Mouse (Mus musculus) left cerebral cortex, postnatal 4 days (tissue): Measurements from ENCODE around the gene Ccdc28b. TPM values are rescaled to one million over a fixed set of nuclear protein-coding genes. Genes with fewer than 3 reads are reported as not detected.

ENCODE experiments used
- DNase-seq: peaks from one replicate; pipeline ENCODE4 v3.0.0-alpha.2; 2022
- intact Hi-C: fragments of 180-260 bp; cut with DNase I; formaldehyde crosslinking; loops from one replicate; pipeline ENCODE4 v1.15.1; 2025
- total RNA-seq, 2 experiments: library from RNA; stranded (reverse); gene quantifications; 2 replicates each; pipeline ENCODE4 v1.2.3; 2021

Ccdc28b gene
- total RNA-seq, 2 experiments from 2014 or later = 125 to 131 TPM

DNA sequence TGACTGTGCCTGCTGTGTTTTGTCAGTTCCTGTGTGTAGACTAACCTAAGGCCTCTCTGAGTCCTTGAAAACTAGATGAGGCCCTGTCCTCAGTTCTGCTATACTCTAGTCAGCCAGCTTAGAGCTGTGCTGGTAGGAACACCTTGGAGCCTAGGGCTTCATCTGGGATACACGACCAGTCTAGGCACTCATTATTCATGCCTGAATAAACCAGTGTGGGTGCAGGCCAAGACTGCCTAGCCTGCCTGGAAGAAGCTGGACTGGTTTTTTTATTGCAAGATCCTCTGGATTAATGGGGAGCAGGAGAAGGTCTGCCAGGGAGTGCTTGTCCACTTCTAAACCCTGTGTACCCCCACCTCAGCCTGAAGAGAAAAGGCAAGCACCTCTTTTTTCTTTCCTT, 36.8 kb downstream of the Ccdc28b start:
- DNase-seq = no peak

DNA sequence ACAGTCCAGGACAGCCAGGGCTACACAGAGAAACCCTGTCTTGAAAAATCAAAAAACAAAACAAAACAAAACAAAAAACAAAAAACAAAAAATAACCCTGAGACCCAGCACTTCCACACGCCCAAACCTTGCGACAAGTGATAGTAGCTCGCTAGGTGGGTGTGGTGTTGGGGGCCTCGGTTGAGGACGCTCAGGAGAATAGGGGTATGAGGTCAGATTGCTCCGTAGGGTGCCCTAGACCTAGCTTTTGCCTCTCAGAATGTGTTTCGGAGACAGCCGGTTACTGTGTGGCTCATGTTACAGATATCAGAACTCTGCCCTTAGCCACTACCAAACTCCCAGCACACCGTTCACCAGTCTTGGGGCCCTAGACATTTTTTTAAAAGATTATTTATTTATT, 38.0 kb downstream of the Ccdc28b start:
- intact Hi-C loops = no loop called here
- no peak for DNase-seq

More for the DNA sequence above, 36.8 kb downstream of the Ccdc28b start:
- intact Hi-C loops = no loop called here

DNA sequence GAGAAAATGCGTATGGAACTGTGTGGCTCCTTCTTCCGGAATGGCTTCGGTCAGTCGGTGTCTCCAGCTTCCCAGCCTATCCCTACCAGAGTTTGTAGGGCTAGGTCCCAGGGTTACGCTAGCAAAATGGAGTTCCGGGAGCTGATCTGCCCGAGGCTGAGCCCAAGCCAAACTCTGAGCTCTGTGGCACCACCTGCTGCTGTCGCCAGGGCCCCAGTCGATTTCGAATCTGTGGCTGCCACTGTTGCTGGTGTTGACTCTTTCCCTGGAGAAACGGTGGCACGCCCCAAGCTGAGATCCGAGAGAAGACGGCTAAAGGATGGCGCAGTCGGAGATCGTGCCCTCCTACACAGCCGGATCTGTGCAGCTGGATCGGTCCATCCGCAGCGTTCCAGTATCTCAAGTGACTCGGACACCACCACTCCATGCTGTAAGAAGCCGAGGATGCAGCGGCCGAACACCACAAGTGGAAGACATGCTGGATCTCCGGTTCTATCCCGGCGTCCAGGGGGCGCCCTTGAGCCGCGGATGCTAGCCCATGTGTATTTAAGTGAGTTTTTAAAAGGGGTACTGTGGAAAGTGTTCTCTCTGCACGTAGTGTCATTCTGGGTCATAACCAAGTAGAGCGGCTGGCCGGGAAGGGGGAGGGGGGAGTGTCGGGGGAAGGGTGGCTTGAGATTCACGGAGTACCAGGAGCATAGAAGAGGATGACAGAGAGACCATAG, 38.7 kb downstream of the Ccdc28b start:
- intact Hi-C loops = no loop called here
- DNase-seq = peak; percentile 84

DNA sequence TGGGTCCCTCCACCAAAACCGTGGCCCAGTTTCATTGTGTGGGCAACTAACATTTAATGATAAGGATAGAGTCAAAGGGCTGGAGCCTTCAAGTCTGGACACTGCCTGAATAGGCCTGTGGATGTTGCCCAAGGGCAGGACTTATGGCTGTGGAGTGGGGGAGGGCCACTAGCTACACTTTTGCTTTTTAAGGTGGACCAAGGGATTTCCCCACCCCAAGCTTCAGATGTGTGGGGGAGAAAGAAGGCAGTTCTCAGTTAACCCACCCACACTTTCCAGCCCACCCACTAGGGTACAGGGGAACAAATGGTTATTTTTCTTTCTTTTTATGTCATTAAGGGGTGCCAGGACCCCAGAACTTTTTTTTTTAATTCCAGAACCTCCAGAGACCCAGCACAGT, 39.4 kb downstream of the Ccdc28b start:
- intact Hi-C loops = no loop called here
- DNase-seq = no peak

DNA sequence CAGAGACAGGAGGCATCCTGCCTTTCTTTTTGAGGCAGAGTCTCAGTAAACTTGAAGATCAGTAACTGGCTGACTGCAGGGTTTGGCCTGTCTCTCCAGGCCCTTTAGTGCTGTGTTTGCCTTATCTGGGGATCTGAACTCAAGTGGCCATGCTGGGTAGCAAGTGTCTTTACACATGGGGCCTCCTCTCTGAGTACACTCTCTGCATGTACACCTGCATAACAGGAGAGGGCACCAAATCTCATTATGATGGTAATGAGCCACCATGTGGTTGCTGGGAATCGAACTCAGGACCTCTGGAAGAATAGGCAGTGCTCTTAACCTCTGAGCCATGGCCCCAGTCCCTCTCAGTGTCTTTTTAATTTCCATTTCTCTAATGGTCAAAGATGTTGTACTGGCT, 41.5 kb downstream of the Ccdc28b start:
- DNase-seq = no peak
- intact Hi-C loops = no loop called here

DNA sequence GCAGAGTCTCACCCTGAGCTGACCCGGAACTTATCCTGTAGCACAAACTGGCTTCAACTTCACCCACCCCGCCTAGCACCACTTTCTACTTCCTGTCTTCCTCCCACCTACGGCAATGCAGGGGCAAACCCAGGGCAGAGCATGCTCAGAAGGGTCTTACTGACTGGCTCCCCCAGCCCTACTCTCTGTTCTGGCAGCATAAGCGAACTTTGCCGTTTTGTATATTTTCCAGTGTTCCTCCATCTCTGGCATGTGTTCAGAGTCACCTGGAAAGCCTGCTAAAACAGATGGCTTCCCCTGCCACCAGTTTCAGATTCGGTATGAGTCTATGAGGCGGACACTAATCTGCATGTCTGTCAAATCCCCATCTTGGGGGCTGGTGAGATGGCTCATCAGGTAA, 43.4 kb downstream of the Ccdc28b start:
- DNase-seq = peak; percentile 8
- intact Hi-C loops = no loop called here

DNA sequence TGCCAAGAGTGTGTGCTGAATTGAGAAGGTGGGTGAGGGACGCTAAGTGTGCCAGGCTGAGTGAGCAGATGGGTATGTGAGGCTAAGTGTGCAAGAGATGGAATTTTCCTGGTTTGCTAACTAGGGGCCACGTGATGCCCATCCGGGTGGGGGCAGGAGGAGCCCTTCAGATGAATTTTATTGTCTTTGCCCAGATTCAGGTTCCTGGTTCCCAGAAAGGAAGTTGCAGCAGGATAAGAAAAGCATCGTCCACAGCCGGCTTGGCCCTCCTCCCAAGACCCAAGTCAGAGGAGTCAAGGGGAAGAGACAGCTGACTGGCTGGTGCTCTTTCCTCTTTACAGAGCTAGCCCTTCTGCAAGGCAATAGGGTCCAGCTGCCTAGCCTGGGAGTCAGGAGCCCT, 45.3 kb downstream of the Ccdc28b start, which contains the start of gene Fam167b:
Fam167b (minus strand) TSS at position 84 of the 400 bp plus-strand sequence.
- DNase-seq = no peak
- intact Hi-C loops = no loop called here

DNA sequence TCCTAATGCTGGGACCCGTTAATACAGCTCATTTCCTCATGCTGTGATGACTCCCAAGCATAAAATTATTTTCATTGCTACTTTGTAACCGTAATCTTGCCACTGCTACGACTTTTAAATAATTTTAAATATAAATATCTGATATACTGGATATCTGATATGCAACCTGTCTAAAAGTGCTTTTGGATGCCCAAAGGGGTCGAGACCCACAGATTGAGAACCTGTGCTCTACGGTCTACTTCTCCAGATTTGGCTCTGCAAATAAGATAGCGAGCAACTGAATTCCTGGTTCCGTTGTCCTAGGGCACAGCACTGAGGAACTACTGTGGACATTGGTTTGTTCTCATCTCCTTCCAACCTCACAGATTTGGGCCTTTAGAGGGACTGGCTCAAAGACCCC, 46.1 kb downstream of the Ccdc28b start:
- intact Hi-C loops = no loop called here
- DNase-seq = no peak

DNA sequence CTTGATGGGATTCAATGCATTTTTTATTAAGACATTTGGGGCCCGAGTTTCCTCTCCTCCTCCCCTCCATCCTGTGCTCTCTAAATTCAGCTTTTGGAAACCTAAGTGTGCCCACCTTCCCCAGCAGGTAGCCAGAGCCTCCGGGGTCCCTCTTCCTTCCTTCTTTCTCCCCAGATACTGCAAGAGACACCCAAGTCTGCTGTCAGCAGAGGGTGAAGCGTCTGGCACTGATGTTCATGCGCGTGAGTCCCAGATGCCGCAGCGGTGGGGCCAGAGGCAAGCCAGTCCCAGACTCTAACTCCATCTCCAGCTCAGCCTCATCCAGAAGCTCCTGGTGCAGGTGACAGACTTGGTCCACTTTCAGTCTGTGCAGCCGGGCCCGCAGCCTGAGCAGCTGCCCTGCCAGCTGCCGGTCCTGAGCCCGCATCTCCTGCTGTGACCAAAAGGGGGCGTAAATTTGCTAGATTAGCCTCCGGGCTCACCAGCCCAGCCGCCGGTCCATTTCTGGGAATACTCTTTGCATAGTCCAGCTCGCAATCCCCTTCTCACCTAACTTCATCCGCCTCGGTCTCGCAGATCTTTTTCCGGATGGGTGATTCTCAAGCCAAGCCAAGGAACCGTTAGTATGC, 46.8 kb downstream of the Ccdc28b start:
- DNase-seq = peak; percentile 81
- intact Hi-C loops = no loop called here

DNA sequence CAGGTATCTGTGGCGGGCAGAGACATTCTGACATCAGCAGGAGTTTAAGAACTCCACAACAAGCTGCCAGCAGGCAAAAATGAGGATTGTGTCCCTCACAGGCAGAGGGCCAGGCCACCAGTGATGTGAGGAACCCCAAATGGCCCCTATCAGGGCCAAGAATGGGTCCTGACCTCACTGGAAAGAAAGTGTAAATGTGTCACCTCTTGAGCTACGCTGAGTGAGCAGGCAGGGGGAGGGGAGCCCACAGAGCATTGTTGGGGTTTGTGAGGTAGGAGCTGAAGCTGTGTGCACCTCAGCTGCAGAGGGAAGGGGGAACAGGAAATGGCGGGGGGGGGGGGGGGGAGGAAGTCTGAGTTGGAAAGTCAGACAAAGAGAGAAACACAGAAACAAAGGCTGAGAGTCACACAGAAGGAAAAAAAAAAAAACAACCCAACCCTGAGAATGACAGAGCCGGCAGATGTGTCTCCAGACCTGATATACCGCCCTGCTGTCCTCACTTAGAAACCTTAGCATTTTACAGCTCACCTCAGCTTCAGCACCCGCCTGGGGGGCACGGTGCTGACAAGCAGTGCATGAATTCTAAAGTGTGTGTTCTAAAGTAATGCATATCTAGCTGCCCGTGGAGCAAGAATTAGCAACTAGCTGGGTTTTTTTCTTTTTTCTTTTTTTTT, 48.4 kb downstream of the Ccdc28b start:
- DNase-seq = no peak
- intact Hi-C loops = no loop called here

DNA sequence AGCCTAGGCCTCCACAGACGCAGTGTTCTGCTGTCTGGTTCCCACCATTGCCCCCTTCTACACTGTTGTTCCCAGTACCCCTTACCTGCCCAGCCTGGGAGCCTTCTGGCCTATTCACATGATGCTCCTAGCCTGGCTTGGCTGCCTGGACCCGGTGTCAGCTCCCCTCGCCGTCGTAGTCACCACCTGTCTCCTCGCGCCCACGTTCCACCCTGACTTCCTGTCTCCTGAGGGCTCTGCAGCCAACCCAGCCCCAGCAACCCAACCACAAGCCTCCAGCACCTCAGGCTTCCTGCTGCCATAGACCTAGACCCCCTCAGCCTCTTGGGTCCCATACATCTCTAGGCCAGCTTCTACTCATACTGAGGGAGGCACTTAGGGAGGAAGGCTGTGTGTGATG, 50.3 kb downstream of the Ccdc28b start, which contains the start of gene Lck:
Lck (minus strand) TSS at position 212 of the 400 bp plus-strand sequence.
- intact Hi-C loops = no loop called here

DNA sequence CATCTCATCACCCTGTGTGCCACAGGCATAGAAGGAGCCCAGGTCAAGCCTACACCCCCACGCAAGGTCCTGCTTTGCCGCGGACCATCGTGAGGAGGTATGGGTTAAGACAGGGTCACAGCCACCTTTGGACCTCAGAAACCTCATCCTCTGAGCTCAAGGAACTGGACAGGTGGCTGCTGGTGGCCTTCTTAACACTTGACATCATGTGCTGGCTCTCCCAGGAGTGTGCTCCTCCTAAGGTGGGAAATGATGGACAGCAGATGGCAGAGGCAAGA, 50.7 kb downstream of the Ccdc28b start:
- no peak for DNase-seq
- intact Hi-C loops = no loop called here

More for the DNA sequence above, 50.3 kb downstream of the Ccdc28b start, which contains the start of gene Lck:
- DNase-seq = no peak

DNA sequence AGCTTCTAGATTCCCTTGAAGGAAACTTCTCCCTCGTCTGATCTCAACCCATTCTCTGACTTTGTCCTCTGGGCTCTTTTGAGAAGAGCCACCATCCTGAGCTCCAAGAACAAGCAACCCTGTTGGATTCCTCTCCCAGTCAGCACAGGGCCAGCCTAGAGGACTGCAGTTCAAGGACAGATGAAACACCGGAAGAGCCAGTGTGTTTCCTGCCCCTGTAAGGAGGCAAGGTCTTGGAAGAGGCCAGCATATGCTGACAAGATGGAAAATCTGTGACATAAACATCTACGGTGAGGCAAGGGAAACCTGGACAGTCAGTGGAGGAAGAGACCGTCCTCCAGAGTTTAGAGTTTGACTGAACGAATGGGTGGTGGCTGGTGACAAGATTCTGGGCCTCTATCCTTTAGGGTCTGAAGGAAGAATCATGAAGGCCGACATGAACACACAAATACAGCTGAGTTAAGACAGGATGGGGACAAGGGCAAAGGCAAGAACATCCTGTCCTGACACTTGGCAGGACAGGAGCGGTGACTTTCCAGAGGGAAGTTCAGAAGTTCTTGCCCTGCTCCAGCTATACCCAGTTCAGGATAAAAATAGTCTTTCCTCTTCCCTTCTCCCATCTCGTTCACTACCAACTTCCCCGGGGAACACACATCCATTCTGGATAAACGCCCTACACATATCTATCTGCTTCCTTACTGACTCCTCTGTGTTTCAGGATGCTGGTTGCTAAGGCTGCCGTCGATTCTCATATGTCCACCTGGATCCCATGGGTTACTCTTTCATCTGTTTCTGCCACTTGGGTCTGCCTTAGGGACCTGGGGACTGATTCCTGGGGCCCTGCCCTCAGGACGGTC, 51.3 kb downstream of the Ccdc28b start:
- intact Hi-C loops = no loop called here
- DNase-seq = no peak

DNA sequence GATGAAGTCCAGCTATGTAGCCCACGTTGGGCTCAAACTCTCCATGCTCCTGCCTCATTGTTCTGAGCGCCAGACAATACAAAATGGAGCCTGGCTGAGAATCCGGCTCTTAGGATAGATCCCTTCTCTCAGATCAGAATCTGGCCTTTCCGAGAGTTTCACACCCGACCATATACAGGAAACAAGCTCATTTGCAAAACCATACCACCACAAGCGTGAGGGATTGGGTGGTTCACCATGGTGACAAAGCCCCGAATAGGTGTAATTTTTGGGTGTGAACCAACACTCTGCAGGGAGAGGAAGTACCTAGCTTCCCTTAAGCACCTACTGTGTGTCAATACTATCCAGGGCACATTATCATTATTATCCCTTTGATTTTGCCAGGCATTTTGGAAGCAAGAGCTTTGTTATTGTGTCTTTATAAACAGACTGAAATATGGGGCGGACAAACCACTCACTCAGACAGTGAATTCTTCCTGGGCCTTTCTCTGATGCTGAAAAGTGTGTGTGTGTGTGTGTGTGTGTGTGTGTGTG, 52.1 kb downstream of the Ccdc28b start:
- intact Hi-C loops = no loop called here
- no peak for DNase-seq

DNA sequence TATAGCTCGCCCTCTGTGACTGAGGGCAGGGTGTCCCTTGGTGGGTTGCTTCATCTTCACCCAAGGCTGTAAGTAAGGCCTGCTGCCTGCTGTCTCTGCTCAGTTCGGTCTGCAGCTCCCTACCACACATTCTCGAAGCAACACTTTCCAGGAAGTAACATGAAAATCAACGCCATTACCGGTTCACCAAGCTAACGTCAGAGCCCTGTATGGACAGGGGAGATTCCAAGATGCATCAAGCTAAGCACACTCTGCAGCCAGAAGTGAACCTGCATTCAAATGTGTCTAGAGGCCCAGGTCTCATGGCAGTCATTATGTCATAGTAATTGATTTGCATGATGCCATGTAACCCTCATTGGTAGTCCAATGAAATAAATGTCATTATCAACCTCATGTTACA, 53.7 kb downstream of the Ccdc28b start:
- intact Hi-C loops = no loop called here
- DNase-seq = no peak

Other genes starting within 250 kb of the Ccdc28b start
- gene Zbtb8a, start 245.8 kb downstream of the Ccdc28b start, total RNA-seq = 10 to 100 TPM in 1 of 2 experiments, 1 to 10 TPM in 1; 9.8 to 11.3 TPM
- gene Zbtb8b, start 183.1 kb downstream of the Ccdc28b start, total RNA-seq = 1 to 10 TPM; 6.3 to 6.6 TPM
- gene Bsdc1, start 162.4 kb downstream of the Ccdc28b start, total RNA-seq = 10 to 100 TPM; 38.5 to 40.7 TPM
- gene Tssk3, start 132.9 kb downstream of the Ccdc28b start, total RNA-seq = 1 to 10 TPM; 1.0 TPM
- not detected for gene Fam229a, start 132.8 kb downstream of the Ccdc28b start, total RNA-seq
- gene Marcksl1, start 110.4 kb downstream of the Ccdc28b start, total RNA-seq = 1,000 to 10,000 TPM; 1,277 to 1,311 TPM
- 10 to 100 TPM; 39.8 to 43.5 TPM for gene Hdac1, start 81.2 kb downstream of the Ccdc28b start, total RNA-seq
- 10 to 100 TPM; 14.1 to 15.2 TPM for gene Lck, start 50.3 kb downstream of the Ccdc28b start, total RNA-seq
- gene Fam167b, start 45.4 kb downstream of the Ccdc28b start, total RNA-seq = not detected
- 100 to 1,000 TPM; 137 to 143 TPM for gene Eif3i, start 23.3 kb downstream of the Ccdc28b start, total RNA-seq
- gene Tmem234, start 23.3 kb downstream of the Ccdc28b start, total RNA-seq = 100 to 1,000 TPM in 1 of 2 experiments, 10 to 100 TPM in 1; 99.9 to 102 TPM
- gene Dcdc2b, start 9.7 kb downstream of the Ccdc28b start, total RNA-seq = 1 to 10 TPM; 3.4 to 4.0 TPM
- 10 to 100 TPM; 26.1 to 28.8 TPM for gene Iqcc, start 4.8 kb downstream of the Ccdc28b start, total RNA-seq
- 10 to 100 TPM; 39.7 to 44.7 TPM for gene Txlna, start 17.1 kb upstream of the Ccdc28b start, total RNA-seq
- 10 to 100 TPM; 78.3 to 83.0 TPM for gene Kpna6, start 48.8 kb upstream of the Ccdc28b start, total RNA-seq
- 10 to 100 TPM; 21.5 to 22.3 TPM for gene Tmem39b, start 72.9 kb upstream of the Ccdc28b start, total RNA-seq
- 100 to 1,000 TPM; 164 to 166 TPM for gene Khdrbs1, start 118.4 kb upstream of the Ccdc28b start, total RNA-seq
- 100 to 1,000 TPM; 133 to 141 TPM for gene Ptp4a2, start 187.3 kb upstream of the Ccdc28b start, total RNA-seq